Mouse (Mus musculus): ENCODE data around the gene Rab5c. TPM values are rescaled to one million over a fixed set of nuclear protein-coding genes. Genes with fewer than 3 reads are reported as not detected.

Gene Rab5c
- total and polyA plus RNA-seq, 3 experiments, result 121 to 156 (median 150) TPM

DNA sequence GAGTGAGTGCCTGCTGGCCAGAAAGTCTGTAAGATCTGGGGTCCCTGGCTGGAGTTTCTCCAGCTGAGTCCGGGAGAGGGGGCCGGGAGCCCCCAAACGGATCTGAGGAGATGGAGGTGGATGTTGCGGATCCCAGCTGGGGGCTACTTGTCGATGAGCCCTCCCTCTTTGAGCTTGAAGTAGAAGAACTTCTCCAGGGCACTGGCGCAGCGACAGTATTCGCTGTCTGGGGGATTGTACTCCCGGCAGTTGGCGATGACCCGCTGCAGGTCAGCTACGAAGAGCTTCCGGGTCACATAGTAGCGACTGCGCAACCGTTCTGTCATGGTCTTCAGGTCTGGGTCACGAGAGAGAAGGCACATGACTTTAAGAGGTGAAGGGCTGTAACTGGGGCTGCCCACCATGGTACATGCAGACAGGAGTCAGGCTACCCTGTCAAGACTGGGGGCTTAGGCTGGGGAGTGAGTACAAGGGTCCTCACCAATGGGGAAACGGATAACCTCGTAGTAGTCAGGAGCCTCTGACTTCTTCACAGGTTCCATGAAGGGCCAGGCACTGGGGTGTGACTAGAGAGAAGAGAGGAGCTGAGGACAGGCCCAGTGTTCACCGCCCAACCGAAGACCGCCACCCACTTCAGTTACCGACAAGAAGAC, 32.8 kb downstream of the Rab5c start:
- no peak overlapping the region for H3K27ac ChIP-seq (ENCODE audit: insufficient read depth, low read depth)
- H3K27me3 ChIP-seq (replicated peaks), result no peaks in the 10 kb centered on the region
- H3K4me2 ChIP-seq (ENCODE audit: insufficient read depth, low read depth, poor library complexity, severe bottlenecking), result no peak overlapping the region
- no peak overlapping the region for H3K4me3 ChIP-seq (replicated peaks in 1 of 3; ENCODE audit: low read depth in 2 of 3, low read length in 2 of 3, poor library complexity in 1 of 3)
- peaks cover 51 to 71% of the 10 kb centered on the region in 2 experiments for H3K36me3 ChIP-seq (replicated peaks in 1 of 2; ENCODE audit: control insufficient read depth in 1 of 2, insufficient read depth in 1 of 2, low read length in 1 of 2)
- TF ChIP-seq POLR2AphosphoS2 (IDR thresholded peaks at IDR 0.05; ENCODE audit: low read depth, low read length) (no peak), MAFK (IDR thresholded peaks at IDR 0.05; ENCODE audit: insufficient replicate concordance, low read length) (no peak), NRF1 (IDR thresholded peaks at IDR 0.05; ENCODE audit: low read depth, low read length) (no peak), CHD2 (IDR thresholded peaks at IDR 0.05; ENCODE audit: low read length) (no peak), CHD1 (IDR thresholded peaks at IDR 0.05; ENCODE audit: low read depth, low read length) (no peak), KAT2A (IDR thresholded peaks at IDR 0.05; ENCODE audit: insufficient replicate concordance, low read length) (no peak), UBTF (IDR thresholded peaks at IDR 0.05; ENCODE audit: low read depth, low read length) (no peak), MAX (IDR thresholded peaks at IDR 0.05; ENCODE audit: low read length) (no peak), MAZ (IDR thresholded peaks at IDR 0.05; ENCODE audit: low read depth, low read length) (no peak), MXI1 (IDR thresholded peaks at IDR 0.05; ENCODE audit: low read depth, low read length) (no peak), TCF12 (IDR thresholded peaks at IDR 0.05; ENCODE audit: low read depth, low read length) (no peak), ZNF384 (IDR thresholded peaks at IDR 0.05; ENCODE audit: low read depth, low read length) (no peak), ETS1 (conservative IDR thresholded peaks at IDR 0.05; ENCODE audit: low read depth, low read length) (no peak), IRF4 (IDR thresholded peaks at IDR 0.05; ENCODE audit: low read depth, low read length) (no peak)
- H3K79me2 ChIP-seq (replicated peaks; ENCODE audit: control insufficient read depth, extremely low read depth, insufficient read depth, poor library complexity, severe bottlenecking), result no peaks in the 10 kb centered on the region
- H3K9me3 ChIP-seq (replicated peaks; ENCODE audit: low read length), result no peaks in the 10 kb centered on the region
- dilution Hi-C loops (cut with MboI; ENCODE audit: extremely low pct_ligation_motif_present, extremely low pct_unique_long_range_greater_than_20kb, low sequenced_read_pairs), result no loop called here
- no peak for DNase-seq (ENCODE audit: extremely low read depth)
- no peak overlapping the region for H3K9ac ChIP-seq (ENCODE audit: insufficient read depth, low read depth)
- in situ Hi-C loops (cut with MboI; ENCODE audit: low pct_ligation_motif_present, low pct_unique_long_range_greater_than_20kb, low sequenced_read_pairs), result loop anchor here (5.0 kb wide), 1 partner anchor 283 kb away; no protein-coding TSS in a partner anchor
- peaks cover 22 to 64% of the 10 kb centered on the region in 2 experiments for H3K4me1 ChIP-seq (ENCODE audit: control insufficient read depth in 1 of 2, insufficient read depth in 2 of 2)

DNA sequence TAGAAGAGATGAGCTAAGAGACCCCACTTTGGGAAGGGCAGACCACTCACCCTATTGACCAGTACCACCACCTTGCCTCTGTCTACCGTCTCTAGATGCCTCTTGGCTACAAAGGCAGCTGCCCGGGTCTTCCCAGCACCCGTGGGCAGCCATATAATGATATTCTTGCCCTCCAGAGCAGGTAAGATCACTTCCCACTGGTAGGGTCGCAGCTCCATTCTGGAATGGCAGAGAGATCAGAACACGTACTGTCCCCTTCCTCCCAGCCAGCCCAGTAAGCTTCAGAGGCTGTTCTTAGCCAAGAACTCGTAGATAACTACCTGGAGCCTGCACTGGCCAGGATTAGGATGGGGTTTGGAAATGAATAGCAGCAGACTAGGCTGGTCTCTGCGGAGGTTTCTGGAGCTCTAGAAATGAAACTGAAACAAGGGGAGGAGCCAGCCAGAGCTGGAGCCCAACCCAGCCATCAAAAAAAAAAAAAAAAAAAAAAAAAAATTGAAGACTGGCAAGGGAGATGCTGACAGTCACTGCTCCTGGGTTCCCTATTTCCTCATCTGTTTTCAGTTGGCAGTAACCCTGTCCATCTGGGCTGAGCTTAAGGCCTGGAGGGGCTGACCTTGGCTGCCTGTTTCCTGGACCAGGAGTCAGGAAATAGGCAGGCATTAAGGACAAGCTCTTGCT, 34.0 kb downstream of the Rab5c start, which contains the start of gene Dhx58:
Gene Dhx58, minus strand, starts transcription at position 421 of the 681 bp plus-strand sequence.
- H3K9ac ChIP-seq (ENCODE audit: insufficient read depth, low read depth), result peak within 1 kb of the TSS; percentile 59

More for the DNA sequence above, 34.0 kb downstream of the Rab5c start, which contains the start of gene Dhx58:
- H3K79me2 ChIP-seq (replicated peaks; ENCODE audit: control insufficient read depth, extremely low read depth, insufficient read depth, poor library complexity, severe bottlenecking), result no peaks in the 10 kb centered on the region
- peaks cover 22 to 65% of the 10 kb centered on the region in 2 experiments for H3K4me1 ChIP-seq (ENCODE audit: control insufficient read depth in 1 of 2, insufficient read depth in 2 of 2)
- peaks cover 41 to 68% of the 10 kb centered on the region in 2 experiments for H3K36me3 ChIP-seq (replicated peaks in 1 of 2; ENCODE audit: control insufficient read depth in 1 of 2, insufficient read depth in 1 of 2, low read length in 1 of 2)
- TF ChIP-seq JUN (IDR thresholded peaks at IDR 0.05; ENCODE audit: insufficient read depth, low read depth, low read length) (peak; percentile 34; the same call in 1 of the 2 replicates), IRF4 (IDR thresholded peaks at IDR 0.05; ENCODE audit: low read depth, low read length) (peak; percentile 89), TBP (conservative IDR thresholded peaks at IDR 0.05; ENCODE audit: low read depth, low read length) (0 out of 2 replicates have a peak, but pooled peaks have one; percentile 38), MAFK (IDR thresholded peaks at IDR 0.05; ENCODE audit: insufficient replicate concordance, low read length) (no peak), ETS1 (conservative IDR thresholded peaks at IDR 0.05; ENCODE audit: low read depth, low read length) (peak; percentile 34; the same call in 1 of the 2 replicates), JUND (conservative IDR thresholded peaks at IDR 0.05; ENCODE audit: low read depth, low read length) (0 out of 2 replicates have a peak, but pooled peaks have one; percentile 7), USF1 (IDR thresholded peaks at IDR 0.05; ENCODE audit: low read depth, low read length) (no peak), UBTF (IDR thresholded peaks at IDR 0.05; ENCODE audit: low read depth, low read length) (peak; percentile 56; the same call in 1 of the 2 replicates), POLR2A (IDR thresholded peaks at IDR 0.05; ENCODE audit: low read depth, low read length) (peak; percentile 44; the same call in 1 of the 2 replicates), POLR2AphosphoS2 (IDR thresholded peaks at IDR 0.05; ENCODE audit: low read depth, low read length) (peak; percentile 72; the same call in 1 of the 2 replicates), CHD2 (IDR thresholded peaks at IDR 0.05; ENCODE audit: low read length) (peak; percentile 60), RAD21 (IDR thresholded peaks at IDR 0.05; ENCODE audit: low read depth, low read length) (no peak), ZNF384 (IDR thresholded peaks at IDR 0.05; ENCODE audit: low read depth, low read length) (peak; percentile 100)
- no peaks in the 10 kb centered on the region for H3K9me3 ChIP-seq (replicated peaks; ENCODE audit: low read length)
- dilution Hi-C loops (cut with MboI; ENCODE audit: extremely low pct_ligation_motif_present, extremely low pct_unique_long_range_greater_than_20kb, low sequenced_read_pairs), result no loop called here
- DNase-seq (ENCODE audit: extremely low read depth), result peak; percentile 86
- no peaks in the 10 kb centered on the region for H3K27me3 ChIP-seq (replicated peaks)
- in situ Hi-C loops (cut with MboI; ENCODE audit: low pct_ligation_motif_present, low pct_unique_long_range_greater_than_20kb, low sequenced_read_pairs), result no loop called here
- H3K4me2 ChIP-seq (ENCODE audit: insufficient read depth, low read depth, poor library complexity, severe bottlenecking), result peak within 1 kb of the TSS; percentile 86
- H3K27ac ChIP-seq (ENCODE audit: insufficient read depth, low read depth), result peak within 1 kb of the TSS; percentile 58
- H3K4me3 ChIP-seq (replicated peaks in 1 of 3; ENCODE audit: low read depth in 2 of 3, low read length in 2 of 3, poor library complexity in 1 of 3), result peak within 1 kb of the TSS; percentile 41 to 56 (median 50)
